Mouse (Mus musculus) stomach, embryonic 14.5 days (tissue): ENCODE results near the gene Epb41. TPM values are rescaled to one million over a fixed set of nuclear protein-coding genes. Genes with fewer than 3 reads are reported as not detected.

Experiments
- ATAC-seq: fragments of 200-750 bp; cut with Nextera tagmentation; 2 replicates; pipeline ENCODE4 v1.8.0; 2017; ENCODE audit warnings: low read depth, moderate TSS enrichment; ENCODE audit not compliant: insufficient number of reproducible peaks, insufficient read depth, low FRiP score
- H3K27ac ChIP-seq: fragments of 300-500 bp; sonication (generic); 2 replicates; pipeline ENCODE4 v1.5.1; 2014; ENCODE audit warnings: mild to moderate bottlenecking, low read length, moderate library complexity, mixed read lengths
- H3K27me3 ChIP-seq: fragments of 300-500 bp; sonication (generic); 2 replicates; pipeline ENCODE4 v1.6.1; 2014; ENCODE audit warnings: low read length, control low read depth, mixed read lengths; ENCODE audit not compliant: control insufficient read depth, insufficient read depth
- H3K36me3 ChIP-seq: fragments of 300-500 bp; sonication (generic); 2 replicates; pipeline ENCODE4 v1.6.1; 2014; ENCODE audit warnings: mild to moderate bottlenecking, control low read depth, low read length, moderate library complexity, mixed read lengths; ENCODE audit not compliant: control insufficient read depth, insufficient read depth
- H3K4me1 ChIP-seq: fragments of 300-500 bp; sonication (generic); 2 replicates; pipeline ENCODE4 v1.6.1; 2014; ENCODE audit warnings: low read length, control low read depth, mixed read lengths; ENCODE audit not compliant: control insufficient read depth, insufficient read depth
- H3K4me2 ChIP-seq: fragments of 300-500 bp; sonication (generic); replicated peaks from 2 replicates; pipeline ENCODE4 v1.6.1; 2014; ENCODE audit warnings: low read depth, low read length, control low read depth
- H3K4me3 ChIP-seq: fragments of 300-500 bp; sonication (generic); 2 replicates; pipeline ENCODE4 v1.5.1; 2014; ENCODE audit warnings: low read depth, low read length, control low read depth
- H3K9ac ChIP-seq: fragments of 300-500 bp; sonication (generic); replicated peaks from 2 replicates; pipeline ENCODE4 v1.6.1; 2014; ENCODE audit warnings: low read depth, mild to moderate bottlenecking, control low read depth, low read length, moderate library complexity, mixed read lengths
- H3K9me3 ChIP-seq: fragments of 300-500 bp; sonication (generic); 2 replicates; pipeline ENCODE4 v1.6.1; 2016; ENCODE audit warnings: low read depth, low read length, control low read depth; ENCODE audit not compliant: control insufficient read depth
- WGBS: fragments of 180-500 bp; shearing (Covaris S2); extraction: QIAGEN DNeasy Blood & Tissue Kit; methylation state at CpG from one replicate; pipeline ENCODE4 v1.1.7; 2014; 5-methylcytosine and 5-hydroxymethylcytosine counted together
- polyA plus RNA-seq: library from polyadenylated mRNA; unstranded; fragments of >200 nt; fragmentation: Nextera tagmentation; extraction: Ambion mirVana; gene quantifications from 2 replicates; pipeline ENCODE4 v1.2.1, GENCODE M21; 2014

Gene Epb41
- polyA plus RNA-seq, 1 experiment from 2014 or later, result 55.0 TPM

GRCm38 (mm10) chr4:132078296-132078714 lies 3.2 kb upstream of the Epb41 start:
- H3K27ac ChIP-seq, result no peak overlapping the region
- no peaks in the 10 kb centered on the region for H3K27me3 ChIP-seq
- WGBS, result 66% methylated on average over 7 of the region's 7 CpGs
- no peaks in the 10 kb centered on the region for H3K36me3 ChIP-seq
- H3K4me3 ChIP-seq, result no peak overlapping the region
- H3K9me3 ChIP-seq, result no peaks in the 10 kb centered on the region
- 0 out of 2 replicates have a peak, but pooled peaks cover 2% of the 10 kb centered on the region for H3K4me1 ChIP-seq
- no peak overlapping the region for H3K4me2 ChIP-seq
- no peak for ATAC-seq
- no peak overlapping the region for H3K9ac ChIP-seq

DNA sequence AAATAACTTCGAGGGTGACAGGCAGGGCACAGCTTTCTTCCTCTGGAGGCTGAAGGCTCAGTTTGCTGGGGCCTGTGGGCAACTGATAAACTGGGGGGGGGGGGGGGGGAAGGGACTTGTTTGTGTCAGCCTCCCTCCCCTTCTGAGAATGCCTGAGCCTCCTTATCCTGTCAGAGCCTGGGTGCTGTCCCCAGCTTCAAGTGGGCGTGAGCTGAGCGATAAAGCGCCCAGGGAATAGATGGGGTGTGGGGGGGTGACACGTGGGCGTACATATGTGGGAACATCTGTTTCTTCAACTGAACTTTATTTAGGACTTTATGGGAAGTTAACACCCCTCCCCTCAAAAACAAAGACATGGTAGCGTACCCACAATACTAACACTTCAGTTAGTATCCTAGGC lies 2.3 kb upstream of the Epb41 start:
- no peaks in the 10 kb centered on the region for H3K27me3 ChIP-seq
- no peak overlapping the region for H3K4me2 ChIP-seq
- H3K4me1 ChIP-seq, result 0 out of 2 replicates have a peak, but pooled peaks cover 2% of the 10 kb centered on the region
- ATAC-seq, result no peak
- no peak overlapping the region for H3K9ac ChIP-seq
- H3K4me3 ChIP-seq, result no peak overlapping the region
- peak overlapping the region; percentile 58; the same call in 1 of the 2 replicates for H3K27ac ChIP-seq
- H3K36me3 ChIP-seq, result no peaks in the 10 kb centered on the region
- WGBS, result 59% methylated on average over 7 of the region's 7 CpGs
- H3K9me3 ChIP-seq, result no peaks in the 10 kb centered on the region

DNA sequence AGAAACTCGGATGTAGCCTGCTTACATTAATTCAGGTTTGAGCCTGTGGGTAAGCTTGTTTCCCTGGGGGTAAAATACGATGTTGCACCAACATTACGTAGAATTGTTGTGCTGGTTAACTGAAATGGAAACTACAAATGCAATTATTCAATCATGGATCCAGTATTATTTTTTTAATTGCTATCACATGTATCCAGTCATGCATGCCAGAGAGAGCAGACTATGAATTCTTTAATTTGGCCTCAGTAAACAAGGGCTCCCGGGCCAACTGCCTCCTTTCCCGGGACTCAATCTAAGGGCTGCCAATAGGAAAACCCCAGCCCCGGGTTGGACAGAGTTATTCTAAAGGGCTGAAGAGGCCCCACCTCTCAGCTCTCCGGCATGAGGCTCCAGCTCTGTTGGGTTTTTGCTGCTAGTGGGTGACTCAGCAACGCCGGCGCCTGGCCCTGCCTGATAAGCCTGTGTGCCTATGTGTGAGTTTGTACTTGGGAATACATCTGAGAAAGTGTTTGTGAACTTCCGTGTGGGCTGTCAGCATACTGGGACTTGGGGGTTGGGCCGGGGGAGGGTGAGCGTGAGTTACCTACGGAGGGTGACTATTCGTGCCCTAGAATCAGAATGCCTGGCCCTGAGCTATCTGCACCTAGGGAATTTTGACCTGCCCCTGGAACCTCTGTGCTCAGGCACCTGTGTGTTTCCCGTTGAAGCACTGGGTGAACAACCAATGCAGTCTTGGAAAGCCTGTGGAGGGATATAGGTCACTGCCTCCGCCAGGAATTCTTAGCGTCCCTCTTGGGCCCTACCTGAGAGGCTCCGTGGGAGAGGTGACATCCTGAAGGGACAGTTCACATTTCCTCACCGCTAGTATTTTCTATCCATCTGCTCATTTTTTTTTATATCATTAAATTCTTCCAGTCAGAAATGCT lies 1.6 kb upstream of the Epb41 start:
- H3K4me2 ChIP-seq, result peak overlapping the region; percentile 4; the same call in 1 of the 2 replicates
- H3K9me3 ChIP-seq, result no peaks in the 10 kb centered on the region
- H3K4me1 ChIP-seq, result 0 out of 2 replicates have a peak, but pooled peaks cover 2% of the 10 kb centered on the region
- 33% methylated on average over 20 of the region's 20 CpGs for WGBS
- no peaks in the 10 kb centered on the region for H3K36me3 ChIP-seq
- peak; percentile 58; the same call in 1 of the 2 replicates for ATAC-seq
- H3K27me3 ChIP-seq, result no peaks in the 10 kb centered on the region
- H3K9ac ChIP-seq, result no peak overlapping the region
- no peak overlapping the region for H3K4me3 ChIP-seq
- peak overlapping the region; percentile 58; the same call in 1 of the 2 replicates for H3K27ac ChIP-seq

DNA sequence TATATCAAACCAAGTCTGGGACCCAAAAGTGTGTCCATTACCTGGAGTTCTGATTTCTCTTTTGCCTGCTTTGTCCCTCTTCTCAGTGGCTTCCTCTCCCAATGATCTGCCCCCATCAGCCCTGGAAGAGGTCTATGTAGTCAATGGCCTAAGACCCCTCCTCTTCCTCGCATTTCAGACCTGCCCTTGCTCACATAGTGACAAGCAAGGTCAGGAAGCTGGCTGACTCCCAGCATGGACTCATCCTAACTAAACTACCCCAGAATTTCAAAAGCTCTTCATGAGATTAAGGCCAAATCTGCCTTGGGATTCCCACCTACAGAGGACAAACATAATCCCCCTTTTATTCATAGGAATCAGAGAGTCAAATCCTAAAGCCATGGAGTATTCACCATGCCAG lies 675 bp upstream of the Epb41 start:
- Histone ChIP-seq H3K36me3 (no peaks in the 10 kb centered on the region), H3K4me1 (0 out of 2 replicates have a peak, but pooled peaks cover 2% of the 10 kb centered on the region), H3K27ac (peak overlapping the region; percentile 34; the same call in 1 of the 2 replicates), H3K9me3 (no peaks in the 10 kb centered on the region), H3K9ac (no peak overlapping the region), H3K27me3 (no peaks in the 10 kb centered on the region), H3K4me3 (no peak overlapping the region), H3K4me2 (peak overlapping the region; percentile 89)
- ATAC-seq, result no peak
- WGBS, result 74% methylated on average over 1 of the region's 1 CpGs

- Histone ChIP-seq H3K36me3 (no peaks in the 10 kb centered on the region), H3K9me3 (no peaks in the 10 kb centered on the region), H3K27me3 (no peaks in the 10 kb centered on the region), H3K9ac (peak within 1 kb of the TSS; percentile 50), H3K4me1 (no peaks in the 10 kb centered on the region), H3K27ac (peak within 1 kb of the TSS; percentile 39; the same call in 1 of the 2 replicates), H3K4me3 (peak within 1 kb of the TSS; percentile 54), H3K4me2 (peak within 1 kb of the TSS; percentile 89)
- ATAC-seq, result no peak
- under 1% methylated on average over 42 of the region's 42 CpGs for WGBS
These were observed 816 bp downstream of the Epb41 start, which contains the start of gene Gm10300 for GRCm38 (mm10) chr4:132074077-132074932. Gm10300 (plus strand) TSS chr4:132074697.

GRCm38 (mm10) chr4:132072946-132073345 lies 2.2 kb downstream of the Epb41 start:
- Histone ChIP-seq H3K4me1 (no peaks in the 10 kb centered on the region), H3K4me3 (no peak overlapping the region), H3K9me3 (no peaks in the 10 kb centered on the region), H3K27ac (no peak overlapping the region), H3K36me3 (no peaks in the 10 kb centered on the region), H3K27me3 (no peaks in the 10 kb centered on the region), H3K9ac (no peak overlapping the region), H3K4me2 (no peak overlapping the region)
- 79% methylated on average over 6 of the region's 6 CpGs for WGBS
- ATAC-seq, result no peak

DNA sequence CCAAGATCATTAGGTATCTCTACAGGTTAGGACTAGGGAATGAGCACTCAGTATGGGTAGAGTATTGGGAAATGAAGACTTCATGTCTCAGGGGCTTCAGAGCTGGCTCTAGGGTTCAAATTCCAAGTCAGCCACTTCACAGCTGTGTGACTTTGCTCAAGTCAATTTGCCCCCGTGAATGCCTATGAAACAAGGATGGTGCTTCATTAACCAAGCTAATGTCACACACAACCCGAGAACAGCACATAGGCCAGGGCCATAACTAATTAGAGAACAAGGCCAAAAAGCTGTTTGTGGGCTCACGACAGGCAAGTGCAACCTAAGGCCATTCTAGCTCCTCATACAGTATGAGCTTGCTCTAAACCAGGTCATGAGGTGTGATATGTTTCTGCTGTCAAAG lies 3.0 kb downstream of the Epb41 start:
- H3K9me3 ChIP-seq, result no peaks in the 10 kb centered on the region
- H3K4me3 ChIP-seq, result no peak overlapping the region
- H3K27me3 ChIP-seq, result no peaks in the 10 kb centered on the region
- ATAC-seq, result no peak
- H3K9ac ChIP-seq, result no peak overlapping the region
- WGBS, result 84% methylated on average over 3 of the region's 3 CpGs
- no peak overlapping the region for H3K4me2 ChIP-seq
- H3K36me3 ChIP-seq, result no peaks in the 10 kb centered on the region
- no peak overlapping the region for H3K27ac ChIP-seq
- H3K4me1 ChIP-seq, result no peaks in the 10 kb centered on the region

DNA sequence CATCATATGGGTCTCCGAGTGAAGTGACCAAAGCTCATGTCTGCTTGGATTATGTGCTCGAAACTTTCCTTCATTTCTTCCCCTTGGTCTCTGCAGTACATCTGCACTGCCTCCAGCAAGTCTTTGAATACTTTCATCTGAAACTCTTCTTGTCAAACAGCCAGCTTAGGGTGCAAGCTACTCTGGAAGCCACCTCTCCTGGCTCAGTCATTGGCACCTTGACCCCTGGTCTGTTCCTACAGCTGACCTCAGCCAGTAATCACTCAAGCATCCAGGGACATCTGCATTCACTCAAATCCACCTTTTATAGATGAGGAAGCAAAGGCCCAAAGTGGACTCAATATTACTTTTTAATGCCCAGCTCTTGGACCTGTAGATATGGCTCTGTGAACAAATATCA lies 3.4 kb downstream of the Epb41 start:
- H3K27me3 ChIP-seq, result no peaks in the 10 kb centered on the region
- no peaks in the 10 kb centered on the region for H3K4me1 ChIP-seq
- H3K4me3 ChIP-seq, result no peak overlapping the region
- no peak overlapping the region for H3K27ac ChIP-seq
- WGBS, result 94% methylated on average over 2 of the region's 2 CpGs
- ATAC-seq, result no peak
- H3K36me3 ChIP-seq, result no peaks in the 10 kb centered on the region
- H3K9ac ChIP-seq, result no peak overlapping the region
- H3K4me2 ChIP-seq, result no peak overlapping the region
- H3K9me3 ChIP-seq, result no peaks in the 10 kb centered on the region
